Mouse (Mus musculus): ENCODE results near the gene Aip. TPM values are rescaled to one million over a fixed set of nuclear protein-coding genes. Genes with fewer than 3 reads are reported as not detected.
A peak's percentile ranks its signal among the peaks of the same experiment; 100 is the strongest.

The Aip gene
- polyA plus RNA-seq, 1 experiment from 2014 or later, result 92.4 TPM

GRCm38 (mm10) chr19:4150567-4151487 lies 25.2 kb upstream of the Aip start:
- H3K4me2 ChIP-seq, result no peak overlapping the region
- no peak overlapping the region for H3K9ac ChIP-seq
- ATAC-seq (ENCODE audit: low read depth), result no peak
- 90% methylated on average over 22 of the region's 22 CpGs for WGBS
- H3K27ac ChIP-seq (replicated peaks), result no peak overlapping the region
- no peaks in the 10 kb centered on the region for H3K27me3 ChIP-seq
- peaks cover 45% of the 10 kb centered on the region for H3K36me3 ChIP-seq
- H3K4me3 ChIP-seq, result no peak overlapping the region
- peaks cover 32% of the 10 kb centered on the region for H3K4me1 ChIP-seq (replicated peaks)
- H3K9me3 ChIP-seq, result no peaks in the 10 kb centered on the region

GRCm38 (mm10) chr19:4149764-4150461 lies 24.3 kb upstream of the Aip start:
- peak overlapping the region; percentile 94 for H3K9ac ChIP-seq

GRCm38 (mm10) chr19:4149283-4149682 lies 23.6 kb upstream of the Aip start:
- Histone ChIP-seq H3K4me1 (replicated peaks) (peaks cover 23% of the 10 kb centered on the region), H3K4me2 (peak overlapping the region; percentile 94), H3K36me3 (peaks cover 40% of the 10 kb centered on the region), H3K27ac (replicated peaks) (no peak overlapping the region), H3K9me3 (no peaks in the 10 kb centered on the region), H3K9ac (peak overlapping the region; percentile 94), H3K4me3 (peak overlapping the region; percentile 91), H3K27me3 (no peaks in the 10 kb centered on the region)
- WGBS, result 89% methylated on average over 11 of the region's 11 CpGs
- no peak for ATAC-seq (ENCODE audit: low read depth)

More at GRCm38 (mm10) chr19:4149764-4150461, 24.3 kb upstream of the Aip start:
- Histone ChIP-seq H3K4me3 (peak overlapping the region; percentile 91), H3K9me3 (no peaks in the 10 kb centered on the region), H3K27ac (replicated peaks) (no peak overlapping the region), H3K27me3 (no peaks in the 10 kb centered on the region), H3K36me3 (peaks cover 40% of the 10 kb centered on the region), H3K4me2 (peak overlapping the region; percentile 94), H3K4me1 (replicated peaks) (peaks cover 25% of the 10 kb centered on the region)
- WGBS, result 94% methylated on average over 17 of the region's 17 CpGs
- ATAC-seq (ENCODE audit: low read depth), result no peak

GRCm38 (mm10) chr19:4148819-4149218 lies 23.2 kb upstream of the Aip start:
- Histone ChIP-seq H3K9me3 (no peaks in the 10 kb centered on the region), H3K4me2 (peak overlapping the region; percentile 94), H3K9ac (peak overlapping the region; percentile 94), H3K4me3 (peak overlapping the region; percentile 91), H3K36me3 (peaks cover 37% of the 10 kb centered on the region), H3K4me1 (replicated peaks) (peaks cover 23% of the 10 kb centered on the region), H3K27me3 (no peaks in the 10 kb centered on the region), H3K27ac (replicated peaks) (peak overlapping the region; percentile 77)
- WGBS, result 7% methylated on average over 8 of the region's 8 CpGs
- peak; percentile 5 for ATAC-seq (ENCODE audit: low read depth)

GRCm38 (mm10) chr19:4148491-4148806 lies 22.8 kb upstream of the Aip start, which contains the start of gene Coro1b:
Coro1b (plus strand) TSS chr19:4148619.
- ATAC-seq (ENCODE audit: low read depth), result peak; percentile 93
- Histone ChIP-seq H3K36me3 (peaks cover 33% of the 10 kb centered on the region), H3K4me2 (peak within 1 kb of the TSS; percentile 94), H3K4me1 (replicated peaks) (peaks cover 23% of the 10 kb centered on the region), H3K27ac (replicated peaks) (peak within 1 kb of the TSS; percentile 77), H3K4me3 (peak within 1 kb of the TSS; percentile 91), H3K27me3 (no peaks in the 10 kb centered on the region), H3K9ac (peak within 1 kb of the TSS; percentile 94), H3K9me3 (no peaks in the 10 kb centered on the region)
- under 1% methylated on average over 33 of the region's 33 CpGs for WGBS

GRCm38 (mm10) chr19:4147782-4148490 lies 22.3 kb upstream of the Aip start:
- Histone ChIP-seq H3K4me1 (replicated peaks) (peaks cover 23% of the 10 kb centered on the region), H3K9me3 (no peaks in the 10 kb centered on the region), H3K27ac (replicated peaks) (peak overlapping the region; percentile 77; the same call in 1 of the 2 replicates), H3K4me2 (peak overlapping the region; percentile 94), H3K4me3 (peak overlapping the region; percentile 91), H3K27me3 (no peaks in the 10 kb centered on the region), H3K9ac (peak overlapping the region; percentile 94), H3K36me3 (peaks cover 29% of the 10 kb centered on the region)
- WGBS, result 34% methylated on average over 9 of the region's 9 CpGs
- peak; percentile 9 for ATAC-seq (ENCODE audit: low read depth)

GRCm38 (mm10) chr19:4147022-4147405 lies 21.4 kb upstream of the Aip start:
- Histone ChIP-seq H3K27me3 (no peaks in the 10 kb centered on the region), H3K4me1 (replicated peaks) (peaks cover 23% of the 10 kb centered on the region), H3K36me3 (peaks cover 20% of the 10 kb centered on the region), H3K9me3 (no peaks in the 10 kb centered on the region), H3K4me3 (no peak overlapping the region), H3K27ac (replicated peaks) (no peak overlapping the region), H3K4me2 (no peak overlapping the region), H3K9ac (0 out of 2 replicates have a peak overlapping the region, but pooled peaks have one; percentile 94)
- no peak for ATAC-seq (ENCODE audit: low read depth)
- WGBS, result 63% methylated on average over 3 of the region's 3 CpGs

- H3K27me3 ChIP-seq, result no peaks in the 10 kb centered on the region
- no peak overlapping the region for H3K27ac ChIP-seq (replicated peaks)
- peaks cover 16% of the 10 kb centered on the region for H3K36me3 ChIP-seq
- no peak overlapping the region for H3K4me3 ChIP-seq
- 65% methylated on average over 12 of the region's 12 CpGs for WGBS
- no peak overlapping the region for H3K4me2 ChIP-seq
- peaks cover 23% of the 10 kb centered on the region for H3K4me1 ChIP-seq (replicated peaks)
- H3K9ac ChIP-seq, result no peak overlapping the region
- no peak for ATAC-seq (ENCODE audit: low read depth)
- no peaks in the 10 kb centered on the region for H3K9me3 ChIP-seq
Observed at GRCm38 (mm10) chr19:4146366-4147021, 20.8 kb upstream of the Aip start.

- whole genome bisulfite sequencing, result 84% methylated on average over 5 of the region's 5 CpGs
- Histone ChIP-seq H3K9me3 (no peaks in the 10 kb centered on the region), H3K9ac (no peak overlapping the region), H3K27ac (replicated peaks) (no peak overlapping the region), H3K36me3 (peaks cover 12% of the 10 kb centered on the region), H3K4me3 (no peak overlapping the region), H3K27me3 (no peaks in the 10 kb centered on the region), H3K4me1 (replicated peaks) (peaks cover 23% of the 10 kb centered on the region), H3K4me2 (no peak overlapping the region)
- ATAC-seq (ENCODE audit: low read depth), result no peak
Observed at GRCm38 (mm10) chr19:4145936-4146335, 20.3 kb upstream of the Aip start.

- H3K4me2 ChIP-seq, result no peak overlapping the region
- H3K9ac ChIP-seq, result no peak overlapping the region
- no peak overlapping the region for H3K4me3 ChIP-seq
- 0 out of 2 replicates have a peak, but pooled peaks cover under 1% of the 10 kb centered on the region for H3K36me3 ChIP-seq
- H3K27ac ChIP-seq (replicated peaks), result no peak overlapping the region
- no peaks in the 10 kb centered on the region for H3K27me3 ChIP-seq
- no peaks in the 10 kb centered on the region for H3K9me3 ChIP-seq
- H3K4me1 ChIP-seq (replicated peaks), result peaks cover 19% of the 10 kb centered on the region
- 85% methylated on average over 16 of the region's 16 CpGs for WGBS
- ATAC-seq (ENCODE audit: low read depth), result no peak
Observed at GRCm38 (mm10) chr19:4144550-4145498, 19.2 kb upstream of the Aip start.
